Mouse (Mus musculus) left cerebral cortex, adult 8-10 months (tissue): Measurements from ENCODE around the gene Iqgap3. TPM values are rescaled to one million over a fixed set of nuclear protein-coding genes. Genes with fewer than 3 reads are reported as not detected.

Experiments used
- DNase-seq, 2 experiments: peaks; one replicate each; pipeline ENCODE4 v3.0.0; 2022; ENCODE audit warnings: low spot score in 2 of 2
- total RNA-seq, 4 experiments: library from RNA; stranded (reverse); gene quantifications; 2 replicates each; pipeline ENCODE4 v1.2.4; 2022

Iqgap3 gene
- total RNA-seq, 4 experiments from 2014 or later: 0.28 to 1.2 (median 0.61) TPM

DNA sequence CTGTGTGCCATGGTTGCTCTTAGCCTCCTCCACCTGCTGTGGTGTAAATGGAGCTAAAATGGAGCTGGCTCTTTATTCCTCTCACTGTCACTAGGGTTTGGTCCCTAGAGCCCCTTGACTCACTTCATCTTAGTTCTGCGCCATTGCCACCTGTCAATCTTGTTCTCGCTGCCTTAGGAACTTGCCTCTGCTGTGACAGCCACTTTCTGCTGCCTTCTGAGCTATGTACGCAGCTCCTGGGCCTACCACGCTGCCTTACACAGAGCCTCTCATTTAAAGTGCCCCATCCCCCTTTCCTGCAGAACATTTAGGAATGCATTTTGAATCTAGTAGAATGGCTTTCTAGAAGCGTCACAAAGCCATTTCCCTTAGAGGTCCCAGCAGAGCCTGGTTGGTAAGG is 12.4 kb downstream of the Iqgap3 start:
- no peak for DNase-seq

DNA sequence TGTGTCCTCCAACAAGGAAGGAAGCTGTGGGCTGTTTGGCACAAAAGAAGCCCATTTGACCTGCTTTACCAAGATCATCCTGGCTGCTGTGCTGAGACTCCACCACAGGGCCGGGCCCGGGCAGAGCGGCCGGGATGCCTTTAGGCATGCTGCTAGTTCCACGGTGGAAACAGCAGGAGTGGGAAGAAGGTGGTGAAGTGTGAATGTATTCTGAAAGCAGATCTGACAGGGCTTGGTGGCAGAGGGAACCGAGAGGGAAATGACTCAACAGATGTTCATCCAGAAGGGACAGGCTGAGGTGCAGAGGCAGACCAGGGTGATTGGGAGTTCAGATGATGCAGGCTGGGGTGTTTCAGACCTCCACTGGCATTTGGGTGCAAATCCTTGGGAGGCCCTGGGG is 15.9 kb downstream of the Iqgap3 start:
- no peak for DNase-seq

DNA sequence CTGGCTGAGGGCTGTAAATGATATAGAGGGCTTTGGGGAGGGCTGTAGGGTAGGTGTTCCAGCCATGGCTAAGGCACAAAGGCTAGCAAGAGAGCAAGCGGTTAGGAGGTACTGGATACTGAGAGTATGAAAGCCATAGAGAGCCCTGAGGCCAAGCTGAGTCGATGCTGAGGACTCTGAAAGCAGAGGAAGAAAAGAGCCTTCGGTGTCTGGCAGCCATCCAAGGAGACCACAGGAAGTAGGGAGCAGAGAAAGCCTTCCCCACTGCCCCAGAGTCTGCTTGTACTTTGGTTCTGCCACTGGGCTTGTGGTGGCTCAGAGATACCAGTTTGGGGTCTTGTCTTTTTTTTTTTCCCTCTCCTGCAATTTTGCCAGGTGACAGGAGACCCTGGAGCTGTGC is 18.5 kb downstream of the Iqgap3 start:
- DNase-seq: no peak

DNA sequence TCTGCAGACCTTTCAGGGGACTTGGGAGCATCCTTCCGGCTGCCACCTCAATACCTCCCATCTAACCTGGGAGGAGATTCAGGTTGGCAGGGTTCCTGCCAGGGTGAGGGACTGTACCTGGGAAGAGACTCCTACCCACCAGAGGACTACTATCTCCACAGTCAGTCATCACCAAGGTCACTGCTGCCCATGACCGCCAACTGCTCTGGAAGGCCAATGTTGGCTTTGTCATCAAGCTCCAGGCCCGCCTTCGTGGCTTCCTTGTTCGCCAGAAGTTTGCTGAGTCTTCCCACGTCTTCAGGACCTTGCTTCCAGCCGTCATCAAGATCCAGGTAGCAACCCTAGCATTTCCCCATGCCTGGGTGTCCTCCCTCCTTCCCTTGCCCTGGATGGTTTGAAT is 20.0 kb downstream of the Iqgap3 start:
- no peak for DNase-seq

DNA sequence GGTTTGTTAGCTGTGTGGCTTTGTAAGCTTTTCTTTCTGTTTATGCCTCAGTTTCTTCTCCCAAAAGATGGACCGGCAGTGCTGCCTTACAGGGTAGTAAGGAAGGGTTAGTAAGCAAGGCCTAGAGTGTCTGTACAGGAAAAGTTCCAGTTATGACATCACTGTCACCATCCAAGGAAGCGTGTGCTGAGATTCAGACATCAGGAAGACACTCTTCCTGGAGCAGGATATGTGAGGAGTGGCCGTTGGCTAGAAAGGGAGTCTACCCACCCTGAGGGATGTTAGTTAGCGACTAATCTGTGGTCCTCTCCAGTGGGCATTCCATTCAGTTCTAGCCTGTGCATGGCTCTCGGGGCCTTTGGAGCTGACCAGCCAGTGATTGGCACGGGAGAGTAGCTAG is 20.4 kb downstream of the Iqgap3 start:
- DNase-seq: no peak

DNA sequence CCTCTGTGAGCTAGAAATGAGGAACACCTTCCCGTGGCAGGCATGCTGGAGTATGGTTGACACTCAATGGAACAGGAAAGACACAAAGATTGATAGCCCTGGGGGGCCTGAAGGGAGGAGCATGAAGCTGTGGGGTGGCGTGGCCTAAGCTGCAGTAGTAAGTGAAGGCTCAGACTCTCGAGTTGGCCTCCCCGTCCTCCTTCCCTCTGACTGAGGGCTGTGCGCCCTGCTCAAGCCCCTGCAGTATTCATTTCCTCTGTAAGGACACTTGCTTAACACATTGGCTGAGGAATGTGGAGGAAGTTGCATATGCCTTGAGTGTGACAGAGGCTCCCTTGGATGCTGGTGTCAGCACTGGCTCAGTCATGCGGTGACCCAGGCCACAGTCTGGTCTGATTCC is 20.8 kb downstream of the Iqgap3 start:
- no peak for DNase-seq

DNA sequence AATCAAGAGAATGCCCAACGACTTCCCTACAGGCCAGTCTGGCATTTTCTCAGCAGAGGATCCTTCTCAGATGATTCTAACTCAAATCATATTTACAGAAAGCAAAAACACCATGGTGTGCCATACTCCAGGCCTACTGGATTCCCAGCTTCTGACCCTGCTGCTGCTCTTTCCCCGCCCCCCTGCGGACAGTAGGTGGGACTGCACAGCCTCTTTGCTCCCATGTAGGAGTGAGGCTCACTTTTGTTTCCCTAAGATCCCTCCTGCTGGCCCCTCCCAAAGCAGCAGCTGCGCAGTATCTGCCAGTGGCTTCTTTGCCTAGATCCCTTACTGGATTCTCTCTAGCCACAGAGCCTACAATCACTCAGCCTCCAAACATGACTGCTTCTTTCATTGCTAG is 24.4 kb downstream of the Iqgap3 start:
- DNase-seq: no peak

DNA sequence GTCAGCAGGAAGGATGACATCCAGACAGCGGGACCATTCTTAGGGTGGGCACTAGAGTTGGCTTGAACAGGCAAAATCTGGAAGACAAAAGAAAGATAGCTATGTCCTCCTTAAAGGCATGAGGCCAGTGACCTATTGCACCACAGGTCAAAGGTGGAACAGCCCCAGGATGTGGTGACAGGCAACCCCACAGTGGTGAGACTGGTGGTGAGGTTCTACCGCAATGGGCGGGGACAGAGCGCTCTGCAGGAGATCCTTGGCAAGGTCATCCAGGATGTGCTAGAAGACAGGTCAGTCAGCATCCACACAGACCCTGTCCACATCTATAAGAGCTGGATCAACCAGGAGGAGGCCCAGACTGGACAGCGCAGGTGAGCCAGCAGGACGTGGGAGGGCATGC is 27.4 kb downstream of the Iqgap3 start:
- no peak for DNase-seq

DNA sequence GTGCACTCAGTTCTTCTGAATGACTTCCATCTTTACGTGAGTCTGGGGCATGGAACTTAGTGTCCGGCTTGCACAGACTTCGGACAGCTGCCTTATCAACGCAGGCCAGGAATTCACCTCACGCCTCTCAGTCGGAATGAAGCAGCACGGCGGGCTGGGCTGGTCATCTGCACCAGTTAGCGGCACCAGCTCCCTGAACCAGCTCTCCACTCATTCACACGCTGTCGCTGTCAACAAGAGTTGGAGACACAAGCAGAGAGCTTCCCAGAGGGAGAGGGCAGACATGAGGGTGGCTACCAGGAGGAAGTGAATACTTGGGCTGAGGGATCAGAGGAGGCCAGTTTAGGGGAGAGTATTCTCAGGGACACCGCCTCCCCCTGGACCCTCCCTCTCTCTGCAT is 32.6 kb downstream of the Iqgap3 start:
- DNase-seq: no peak

DNA sequence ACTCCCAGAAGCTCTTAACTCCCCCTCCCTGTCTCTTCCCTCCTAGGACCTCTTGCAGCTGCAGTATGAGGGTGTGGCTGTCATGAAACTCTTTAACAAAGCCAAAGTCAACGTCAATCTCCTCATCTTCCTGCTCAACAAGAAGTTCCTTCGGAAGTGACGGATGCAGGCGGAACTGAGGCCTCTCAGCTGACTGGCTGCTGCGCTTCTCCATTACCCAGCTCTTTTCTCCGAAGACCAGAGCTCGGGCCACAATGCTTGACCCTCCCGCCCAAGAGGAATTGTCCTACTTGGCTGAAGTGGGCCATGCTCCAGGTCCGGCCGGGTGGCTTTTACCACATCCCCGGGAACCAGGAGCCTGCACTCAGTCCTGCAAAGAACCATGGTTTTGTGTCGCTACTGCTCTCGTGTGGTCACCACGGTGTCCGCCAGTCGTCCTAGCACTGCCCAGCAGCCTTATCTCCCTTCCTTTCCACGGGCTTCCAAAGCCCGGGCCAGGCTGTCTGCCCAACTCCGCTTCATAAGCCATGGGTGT is 38.4 kb downstream of the Iqgap3 start:
- DNase-seq: no peak

DNA sequence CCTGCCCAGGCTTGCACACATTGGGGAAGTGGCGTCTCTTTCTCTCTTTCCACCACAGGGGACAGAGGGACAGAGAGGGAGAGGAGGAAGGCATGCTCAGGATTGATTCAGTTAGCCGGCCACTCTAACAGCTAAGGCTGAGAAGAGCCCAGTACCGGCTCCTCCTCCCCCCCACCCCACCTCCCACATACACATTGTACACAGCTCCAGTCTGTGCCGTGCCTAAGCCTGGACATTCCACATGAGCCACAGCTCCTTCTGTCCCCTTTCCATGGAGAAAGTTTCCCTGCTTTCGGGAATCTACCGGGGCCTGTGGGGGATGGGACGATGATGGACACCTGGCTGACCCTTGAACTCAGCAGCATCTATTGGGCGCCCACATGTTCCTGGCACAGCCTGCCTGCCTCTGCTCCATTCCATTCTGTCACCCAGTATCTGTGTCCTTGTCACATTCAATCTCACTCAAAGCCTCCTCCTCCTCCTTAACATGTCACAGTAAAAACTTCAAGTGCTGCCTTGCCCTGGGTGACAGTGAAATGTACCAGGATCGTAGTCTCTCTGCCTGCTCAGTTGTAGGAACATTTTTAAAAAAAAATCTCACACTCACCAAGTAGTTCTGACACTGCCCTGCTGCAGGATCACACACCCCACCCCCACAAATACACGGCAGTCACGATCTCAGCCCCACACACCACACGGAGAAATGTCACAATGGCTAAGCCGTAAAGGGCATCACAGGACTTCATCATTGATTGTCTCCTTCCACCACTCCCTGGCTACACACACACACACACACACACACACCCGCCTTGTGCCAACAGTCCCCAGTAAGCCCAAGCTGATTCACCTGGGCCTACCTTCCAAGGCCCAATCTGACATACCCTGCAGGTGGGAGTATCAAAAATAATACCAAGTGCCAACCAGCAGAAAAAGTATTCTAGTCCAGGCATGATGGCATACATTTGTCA is 39.7 kb downstream of the Iqgap3 start:
- DNase-seq: no peak

DNA sequence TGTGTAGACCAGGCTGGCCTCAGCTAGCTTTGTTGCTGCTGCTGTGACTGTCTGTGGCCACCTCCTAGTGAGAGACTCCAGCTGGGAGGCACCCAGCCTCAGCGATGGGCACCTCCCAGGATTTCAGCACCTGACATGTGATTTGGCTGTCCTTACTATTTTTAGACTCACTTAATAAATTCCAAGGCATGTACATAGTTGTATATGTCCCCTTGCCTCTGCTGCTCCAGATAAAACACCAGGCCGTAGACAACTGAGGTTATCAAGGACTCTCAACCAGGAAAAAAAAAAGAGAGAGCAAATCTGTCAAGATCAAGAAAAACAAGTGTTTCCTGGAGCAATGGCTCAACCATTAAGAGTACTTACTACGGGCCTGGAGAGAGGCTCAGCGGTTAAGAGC is 43.4 kb downstream of the Iqgap3 start:
- no peak for DNase-seq

DNA sequence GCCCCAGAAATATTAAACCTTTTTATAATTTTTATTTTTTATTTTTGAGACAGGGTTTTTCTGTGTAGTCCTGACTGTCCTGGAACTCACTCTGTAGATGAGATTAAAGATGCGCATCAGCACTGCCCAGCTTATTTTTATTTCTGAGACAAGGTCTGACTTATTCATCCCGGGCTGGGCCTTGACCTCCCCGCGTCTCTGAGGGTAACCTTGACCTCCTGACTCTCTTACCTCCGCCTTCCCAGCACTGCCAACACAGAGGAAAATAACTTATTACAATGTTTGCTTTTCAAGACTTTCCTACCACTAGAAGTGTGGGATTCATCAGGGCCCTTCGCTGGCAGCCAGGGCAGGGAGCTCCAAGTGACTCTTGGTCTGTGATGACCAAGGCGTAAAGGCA is 44.4 kb downstream of the Iqgap3 start:
- DNase-seq: no peak

DNA sequence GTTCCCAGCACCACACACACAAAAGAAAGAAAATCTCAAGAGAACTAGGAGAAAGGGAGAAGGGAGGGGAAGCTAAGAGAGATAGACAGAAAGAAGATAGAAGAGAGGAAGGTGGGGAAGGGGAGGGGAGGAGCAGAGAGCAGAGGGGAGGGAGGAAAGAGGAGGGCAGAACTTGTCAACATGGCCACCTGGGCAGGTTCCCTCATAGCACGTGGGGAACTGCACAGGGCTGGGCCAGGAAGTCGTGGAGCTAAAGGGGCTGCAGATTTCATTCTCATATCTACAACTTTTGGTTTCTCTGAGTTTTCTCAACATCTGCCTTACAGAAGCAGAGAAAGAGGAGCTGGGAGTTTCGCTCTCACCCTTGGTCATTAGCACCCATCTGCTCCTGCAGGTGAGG is 45.9 kb downstream of the Iqgap3 start:
- DNase-seq: no peak

DNA sequence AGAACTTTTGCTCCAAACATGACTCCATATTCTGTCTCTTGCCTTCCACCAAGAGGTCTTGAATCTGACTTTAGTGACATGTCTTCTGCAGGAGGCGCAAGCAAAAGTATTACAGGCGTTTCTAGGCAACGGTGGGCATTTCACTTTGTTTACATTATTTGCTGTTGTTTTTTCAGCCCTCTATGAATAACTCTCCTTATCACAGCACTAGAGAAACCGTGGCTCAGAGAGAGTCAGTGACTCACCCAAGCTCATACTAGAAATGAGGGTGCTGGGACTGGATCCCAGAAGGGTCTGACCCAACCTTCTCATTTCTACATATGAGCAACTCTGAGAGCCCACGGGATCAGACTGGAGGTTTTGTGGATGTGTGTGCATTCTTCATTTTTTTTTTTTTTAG is 46.3 kb downstream of the Iqgap3 start:
- DNase-seq: no peak

DNA sequence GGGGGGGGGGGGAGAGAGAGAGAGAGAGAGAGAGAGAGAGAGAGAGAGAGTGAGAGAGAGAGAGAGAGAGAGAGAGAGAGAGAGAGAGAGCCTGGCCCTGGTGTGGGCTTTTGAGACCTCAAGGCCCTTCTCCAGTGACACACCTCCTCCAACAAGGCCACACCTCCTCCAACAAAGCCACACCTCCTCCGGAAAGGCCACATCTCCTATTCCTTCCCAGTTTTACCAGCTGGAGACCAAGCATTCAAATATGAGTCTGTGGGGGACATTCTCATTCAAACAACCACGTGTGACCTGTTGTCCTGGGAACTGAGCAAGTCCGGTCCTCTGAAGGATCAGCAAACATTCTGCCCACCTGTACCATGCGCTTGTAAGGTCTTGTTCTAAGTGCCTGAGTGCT is 47.2 kb downstream of the Iqgap3 start:
- DNase-seq: no peak

DNA sequence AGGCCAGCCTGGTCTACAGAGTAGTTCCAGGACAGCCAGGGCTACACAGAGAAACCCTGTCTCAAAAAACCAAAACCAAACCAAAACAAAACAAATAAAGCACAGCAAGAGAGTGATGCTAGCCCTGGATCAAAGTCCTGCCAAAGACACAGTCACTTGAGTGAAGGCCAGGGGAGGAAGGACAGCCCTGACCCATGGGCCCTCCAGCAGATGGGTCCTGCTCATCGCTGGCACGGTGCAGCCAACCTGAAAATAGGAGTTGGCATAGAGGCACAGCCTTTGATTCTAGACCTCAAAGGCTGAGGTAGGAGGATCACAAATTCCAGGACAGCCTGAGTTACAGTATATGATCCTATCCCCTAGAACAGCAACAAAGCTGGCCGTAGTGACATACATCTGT is 49.3 kb downstream of the Iqgap3 start:
- DNase-seq: no peak

DNA sequence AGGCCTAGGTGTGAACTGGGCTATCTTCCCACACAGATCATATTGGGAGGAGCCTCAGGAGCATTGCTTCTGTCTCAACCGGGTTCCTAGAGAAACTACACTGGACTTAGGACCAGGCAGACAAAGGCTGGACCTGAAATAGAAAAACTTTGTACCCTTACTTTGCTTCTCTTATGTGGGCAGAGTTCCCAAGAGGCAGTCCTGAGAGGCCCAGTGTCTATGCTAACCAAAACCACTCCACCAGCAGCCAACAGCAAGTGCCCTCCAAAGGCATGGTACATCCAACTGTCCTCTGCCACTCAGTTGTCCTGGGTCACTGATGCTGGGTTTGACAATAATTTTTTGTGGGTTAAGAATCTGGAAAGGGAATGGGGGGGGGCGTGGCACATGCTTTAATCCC is 50.7 kb downstream of the Iqgap3 start:
- no peak for DNase-seq

DNA sequence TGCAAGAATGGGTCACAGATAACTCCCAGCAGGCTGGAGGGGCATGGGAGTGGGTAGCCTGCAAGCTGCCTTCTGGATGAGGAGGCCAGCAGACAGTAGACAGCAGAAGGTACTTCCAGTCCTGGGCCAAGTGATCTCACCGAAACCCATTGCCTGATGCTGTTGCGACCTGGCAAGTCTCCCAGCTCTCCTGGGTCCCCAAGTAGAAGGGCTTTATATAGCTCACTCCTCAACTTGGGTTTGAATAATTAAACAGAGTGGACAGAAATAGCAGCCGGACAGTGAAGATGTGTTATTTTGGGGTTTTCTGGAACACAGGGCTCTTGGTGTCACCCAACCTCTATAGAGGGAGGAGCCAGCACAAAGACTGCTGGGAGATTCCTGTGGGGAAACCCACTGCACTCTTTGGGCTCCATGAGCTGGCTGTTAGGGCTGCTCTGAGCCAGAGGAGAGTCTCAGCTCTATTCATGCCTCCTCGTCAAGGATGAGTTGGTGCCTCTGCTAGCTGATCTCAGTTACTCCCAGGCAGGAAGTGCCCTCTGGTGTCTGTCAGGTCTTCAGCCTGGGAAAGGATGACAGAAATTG is 51.5 kb downstream of the Iqgap3 start:
- DNase-seq: no peak

DNA sequence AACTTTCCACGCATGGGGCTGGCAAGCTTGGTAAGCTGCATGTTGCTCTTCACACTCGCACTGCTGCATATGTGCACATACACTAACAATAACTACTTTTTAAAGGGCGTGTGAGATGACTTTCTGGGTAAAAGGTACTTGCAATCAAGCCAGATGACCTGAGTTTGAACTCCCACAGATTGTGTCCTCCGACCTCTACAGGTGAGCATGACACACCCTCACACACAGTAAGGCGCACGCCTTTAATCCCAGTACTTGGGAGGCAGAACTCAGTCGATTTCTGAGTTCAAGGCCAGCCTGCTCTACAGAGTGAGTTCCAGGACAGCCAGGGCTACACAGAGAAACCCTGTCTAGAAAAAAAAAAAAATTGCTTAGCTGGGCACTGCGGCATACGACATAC is 54.6 kb downstream of the Iqgap3 start:
- no peak for DNase-seq

DNA sequence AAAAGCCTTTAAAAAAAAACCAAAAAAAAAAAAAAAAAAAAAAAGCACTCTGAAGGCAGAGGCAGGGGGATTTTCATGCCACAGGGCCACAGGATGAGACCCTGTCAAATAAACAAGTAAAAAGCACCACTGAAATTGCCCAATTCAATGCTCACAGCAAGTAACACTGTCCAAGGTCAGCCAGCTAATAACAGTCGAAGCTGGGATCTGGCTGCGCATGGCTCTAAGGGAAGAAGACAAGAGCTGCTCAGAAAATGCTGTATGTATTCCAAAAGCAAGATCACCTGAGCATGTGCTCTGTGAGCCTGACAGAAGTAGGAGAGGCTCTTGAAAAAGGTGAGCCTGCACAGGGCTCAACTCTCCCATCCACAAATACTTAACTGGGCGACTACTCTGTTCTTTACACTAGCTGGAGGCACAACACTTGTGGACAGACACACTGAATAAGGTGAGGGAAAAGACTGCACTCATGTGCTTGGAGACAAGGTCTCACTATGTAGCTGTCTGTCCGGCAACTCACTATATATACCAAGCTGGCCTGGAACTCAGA is 55.2 kb downstream of the Iqgap3 start:
- DNase-seq: no peak

DNA sequence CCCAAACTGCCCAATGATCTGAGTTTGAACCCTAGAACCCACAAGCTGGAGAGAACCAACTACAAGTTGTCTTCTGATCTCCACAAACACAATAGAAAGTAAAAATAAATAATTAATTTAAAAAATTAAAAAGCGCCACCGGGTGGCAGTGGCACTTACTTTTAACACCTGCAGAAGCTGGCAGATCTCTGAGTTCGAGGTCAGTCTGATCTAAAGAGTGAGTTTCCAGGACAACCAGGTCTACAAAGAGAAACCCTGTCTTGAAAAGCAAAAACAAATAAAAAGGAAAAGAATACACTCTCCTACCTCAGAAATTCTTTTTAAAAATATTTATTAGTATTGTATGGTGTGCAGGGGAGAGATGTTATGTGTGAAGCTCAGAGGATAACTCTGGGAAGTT is 56.0 kb downstream of the Iqgap3 start:
- no peak for DNase-seq
